Mouse (Mus musculus): Measurements from ENCODE around the gene Pim2. TPM values are rescaled to one million over a fixed set of nuclear protein-coding genes. Genes with fewer than 3 reads are reported as not detected.
A peak's percentile ranks its signal among the peaks of the same experiment; 100 is the strongest.

Pim2 gene
- polyA plus RNA-seq, 1 experiment from 2014 or later, result 13.6 TPM

DNA sequence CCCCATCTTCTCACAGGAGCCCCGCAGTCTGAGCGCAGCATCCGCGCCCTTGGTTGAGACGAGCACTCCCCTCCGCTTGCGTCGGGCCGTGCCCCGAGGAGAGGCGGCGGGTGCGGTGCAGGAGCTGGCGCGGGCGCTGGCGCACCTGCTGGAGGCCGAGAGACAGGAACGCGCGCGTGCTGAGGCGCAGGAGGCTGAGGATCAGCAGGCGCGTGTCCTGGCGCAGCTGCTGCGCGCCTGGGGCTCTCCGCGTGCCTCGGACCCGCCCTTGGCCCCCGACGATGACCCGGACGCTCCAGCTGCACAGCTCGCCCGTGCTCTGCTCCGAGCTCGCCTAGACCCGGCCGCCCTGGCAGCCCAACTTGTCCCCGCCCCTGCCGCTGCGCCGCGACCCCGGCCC, 44.0 kb downstream of the Pim2 start:
- WGBS, result 5% methylated on average over 42 of the region's 48 CpGs
- 0 out of 2 replicates have a peak, but pooled peaks have one; percentile 55 for ATAC-seq
- Histone ChIP-seq H3K4me3 (ENCODE audit: low read length) (peak overlapping the region; percentile 29), H3K9ac (ENCODE audit: low read depth, low read length) (0 out of 2 replicates have a peak overlapping the region, but pooled peaks have one; percentile 24), H3K4me2 (ENCODE audit: low read depth, low read length) (peak overlapping the region; percentile 47), H3K27me3 (replicated peaks; ENCODE audit: control insufficient read depth, insufficient read depth, low read length) (peaks cover 30% of the 10 kb centered on the region), H3K36me3 (ENCODE audit: control insufficient read depth, insufficient read depth, low read length) (no peaks in the 10 kb centered on the region), H3K4me1 (ENCODE audit: control insufficient read depth, insufficient read depth, low read length) (no peaks in the 10 kb centered on the region), H3K27ac (ENCODE audit: low read length) (no peak overlapping the region), H3K9me3 (ENCODE audit: control insufficient read depth, low read length) (no peaks in the 10 kb centered on the region)

DNA sequence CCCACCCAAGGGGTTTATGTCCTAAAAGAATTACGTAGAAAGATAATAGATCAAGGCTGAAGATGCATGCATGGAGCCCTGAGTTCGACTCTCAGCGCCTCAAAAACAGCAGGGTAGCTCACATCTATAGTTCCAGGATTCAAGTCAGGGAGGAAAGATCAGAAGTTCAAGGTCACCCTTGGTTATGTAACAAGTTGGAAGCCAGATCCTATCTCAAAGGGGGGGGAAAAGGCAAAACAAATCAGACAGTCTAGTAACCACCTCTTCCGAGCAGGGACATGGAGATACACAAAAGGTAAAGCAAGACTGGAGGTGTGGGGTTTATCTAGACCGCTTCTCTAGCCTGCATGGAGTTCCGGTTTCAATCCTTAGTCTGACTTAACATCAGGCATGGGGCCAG, 48.2 kb downstream of the Pim2 start:
- Histone ChIP-seq H3K4me1 (ENCODE audit: control insufficient read depth, insufficient read depth, low read length) (no peaks in the 10 kb centered on the region), H3K4me3 (ENCODE audit: low read length) (no peak overlapping the region), H3K27me3 (replicated peaks; ENCODE audit: control insufficient read depth, insufficient read depth, low read length) (peaks cover 36% of the 10 kb centered on the region), H3K4me2 (ENCODE audit: low read depth, low read length) (no peak overlapping the region), H3K36me3 (ENCODE audit: control insufficient read depth, insufficient read depth, low read length) (no peaks in the 10 kb centered on the region), H3K9me3 (ENCODE audit: control insufficient read depth, low read length) (no peaks in the 10 kb centered on the region), H3K9ac (ENCODE audit: low read depth, low read length) (no peak overlapping the region), H3K27ac (ENCODE audit: low read length) (no peak overlapping the region)
- WGBS, result 68% methylated on average over 6 of the region's 6 CpGs
- ATAC-seq, result no peak

DNA sequence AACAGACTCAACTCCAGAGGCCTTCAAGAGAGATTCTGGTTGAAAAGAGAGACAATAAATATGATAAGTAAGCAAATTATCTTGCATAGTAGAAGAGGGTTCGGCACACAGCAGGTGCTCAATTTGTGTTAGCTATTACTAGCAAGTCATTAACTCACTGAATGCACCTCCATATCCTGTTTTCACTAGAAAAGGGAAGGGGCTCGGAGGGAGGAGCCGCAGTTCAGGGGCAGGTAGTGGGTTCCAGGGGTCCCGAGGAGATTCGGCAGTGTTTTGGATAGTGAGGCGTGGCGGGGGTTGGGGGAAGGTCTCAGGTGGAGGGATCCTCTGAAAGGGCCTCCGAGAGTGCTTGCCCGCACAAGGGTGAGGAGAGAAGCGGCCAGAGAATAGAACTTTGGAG, 49.1 kb downstream of the Pim2 start:
- H3K9ac ChIP-seq (ENCODE audit: low read depth, low read length), result no peak overlapping the region
- H3K4me1 ChIP-seq (ENCODE audit: control insufficient read depth, insufficient read depth, low read length), result no peaks in the 10 kb centered on the region
- H3K4me2 ChIP-seq (ENCODE audit: low read depth, low read length), result no peak overlapping the region
- H3K9me3 ChIP-seq (ENCODE audit: control insufficient read depth, low read length), result no peaks in the 10 kb centered on the region
- no peak overlapping the region for H3K27ac ChIP-seq (ENCODE audit: low read length)
- H3K36me3 ChIP-seq (ENCODE audit: control insufficient read depth, insufficient read depth, low read length), result no peaks in the 10 kb centered on the region
- WGBS, result 24% methylated on average over 10 of the region's 10 CpGs
- H3K4me3 ChIP-seq (ENCODE audit: low read length), result no peak overlapping the region
- no peak for ATAC-seq
- H3K27me3 ChIP-seq (replicated peaks; ENCODE audit: control insufficient read depth, insufficient read depth, low read length), result peaks cover 30% of the 10 kb centered on the region

- Histone ChIP-seq H3K4me2 (ENCODE audit: low read depth, low read length) (no peak within 1 kb of the TSS), H3K27me3 (replicated peaks; ENCODE audit: control insufficient read depth, insufficient read depth, low read length) (peaks cover 20% of the 10 kb centered on the region), H3K9me3 (ENCODE audit: control insufficient read depth, low read length) (no peaks in the 10 kb centered on the region), H3K36me3 (ENCODE audit: control insufficient read depth, insufficient read depth, low read length) (no peaks in the 10 kb centered on the region), H3K4me3 (ENCODE audit: low read length) (no peak within 1 kb of the TSS), H3K4me1 (ENCODE audit: control insufficient read depth, insufficient read depth, low read length) (no peaks in the 10 kb centered on the region), H3K9ac (ENCODE audit: low read depth, low read length) (no peak within 1 kb of the TSS), H3K27ac (ENCODE audit: low read length) (no peak within 1 kb of the TSS)
- WGBS, result 20% methylated on average over 19 of the region's 19 CpGs
- ATAC-seq, result no peak
Observed at GRCm38 (mm10) chrX:7928270-7928790, 50.3 kb downstream of the Pim2 start, which contains the start of gene Eras. TSS of gene Eras (minus strand) at chrX:7928607.

Other genes starting within 250 kb of the Pim2 start
- gene Syp, start 239.8 kb upstream of the Pim2 start, polyA plus RNA-seq (2015; fragmentation: Nextera tagmentation; extraction: Ambion mirVana), result 6.0 and 6.2 TPM in 2 replicates
- gene Prickle3, start 221.0 kb upstream of the Pim2 start, polyA plus RNA-seq (2015; fragmentation: Nextera tagmentation; extraction: Ambion mirVana), result 7.6 TPM in 2 replicates
- gene Plp2, start 206.9 kb upstream of the Pim2 start, polyA plus RNA-seq (2015; fragmentation: Nextera tagmentation; extraction: Ambion mirVana), result 187 and 205 TPM in 2 replicates
- gene Magix, start 197.0 kb upstream of the Pim2 start, polyA plus RNA-seq (2015; fragmentation: Nextera tagmentation; extraction: Ambion mirVana), result 0.71 and 0.93 TPM in 2 replicates
- 28.0 and 29.5 TPM in 2 replicates for gene Gpkow, start 181.1 kb upstream of the Pim2 start, polyA plus RNA-seq (2015; fragmentation: Nextera tagmentation; extraction: Ambion mirVana)
- 25.8 and 26.6 TPM in 2 replicates for gene Wdr45, start 163.9 kb upstream of the Pim2 start, polyA plus RNA-seq (2015; fragmentation: Nextera tagmentation; extraction: Ambion mirVana)
- gene Gm45208, start 156.0 kb upstream of the Pim2 start, polyA plus RNA-seq (2015; fragmentation: Nextera tagmentation; extraction: Ambion mirVana), result 0.37 TPM in 1 of 2 replicates, not detected in the other
- gene Praf2, start 149.8 kb upstream of the Pim2 start, polyA plus RNA-seq (2015; fragmentation: Nextera tagmentation; extraction: Ambion mirVana), result 59.7 and 60.8 TPM in 2 replicates
- 9.2 and 12.0 TPM in 2 replicates for gene Ccdc120, start 127.4 kb upstream of the Pim2 start, polyA plus RNA-seq (2015; fragmentation: Nextera tagmentation; extraction: Ambion mirVana)
- 19.2 and 21.2 TPM in 2 replicates for gene Tfe3, start 115.7 kb upstream of the Pim2 start, polyA plus RNA-seq (2015; fragmentation: Nextera tagmentation; extraction: Ambion mirVana)
- 36.6 and 37.5 TPM in 2 replicates for gene Gripap1, start 88.5 kb upstream of the Pim2 start, polyA plus RNA-seq (2015; fragmentation: Nextera tagmentation; extraction: Ambion mirVana)
- gene Kcnd1, start 56.0 kb upstream of the Pim2 start, polyA plus RNA-seq (2015; fragmentation: Nextera tagmentation; extraction: Ambion mirVana), result 1.2 and 1.3 TPM in 2 replicates
- gene Otud5, start 36.9 kb upstream of the Pim2 start, polyA plus RNA-seq (2015; fragmentation: Nextera tagmentation; extraction: Ambion mirVana), result 25.9 and 27.7 TPM in 2 replicates
- 46.5 and 50.8 TPM in 2 replicates for gene Slc35a2, start 5.8 kb downstream of the Pim2 start, polyA plus RNA-seq (2015; fragmentation: Nextera tagmentation; extraction: Ambion mirVana)
- gene Pqbp1, start 21.0 kb downstream of the Pim2 start, polyA plus RNA-seq (2015; fragmentation: Nextera tagmentation; extraction: Ambion mirVana), result 95.3 and 101 TPM in 2 replicates
- gene Timm17b, start 21.1 kb downstream of the Pim2 start, polyA plus RNA-seq (2015; fragmentation: Nextera tagmentation; extraction: Ambion mirVana), result 132 and 141 TPM in 2 replicates
- gene Gm10491, start 29.6 kb downstream of the Pim2 start, polyA plus RNA-seq (2015; fragmentation: Nextera tagmentation; extraction: Ambion mirVana), result not detected in 2 replicates
- not detected in 2 replicates for gene Gm10490, start 31.3 kb downstream of the Pim2 start, polyA plus RNA-seq (2015; fragmentation: Nextera tagmentation; extraction: Ambion mirVana)
- gene Pcsk1n, start 41.6 kb downstream of the Pim2 start, polyA plus RNA-seq (2015; fragmentation: Nextera tagmentation; extraction: Ambion mirVana), result 10.6 and 10.7 TPM in 2 replicates
- not detected in 2 replicates for gene Eras, start 50.3 kb downstream of the Pim2 start, polyA plus RNA-seq (2015; fragmentation: Nextera tagmentation; extraction: Ambion mirVana)
- gene Hdac6, start 69.6 kb downstream of the Pim2 start, polyA plus RNA-seq (2015; fragmentation: Nextera tagmentation; extraction: Ambion mirVana), result 16.8 and 17.3 TPM in 2 replicates
- gene Gata1, start 99.8 kb downstream of the Pim2 start, polyA plus RNA-seq (2015; fragmentation: Nextera tagmentation; extraction: Ambion mirVana), result 0.93 and 2.5 TPM in 2 replicates
- 8.8 and 12.7 TPM in 2 replicates for gene Glod5, start 140.2 kb downstream of the Pim2 start, polyA plus RNA-seq (2015; fragmentation: Nextera tagmentation; extraction: Ambion mirVana)
- gene Suv39h1, start 196.5 kb downstream of the Pim2 start, polyA plus RNA-seq (2015; fragmentation: Nextera tagmentation; extraction: Ambion mirVana), result 36.7 and 43.7 TPM in 2 replicates
- gene Was, start 212.2 kb downstream of the Pim2 start, polyA plus RNA-seq (2015; fragmentation: Nextera tagmentation; extraction: Ambion mirVana), result 0.61 and 0.87 TPM in 2 replicates

Measured in intestine, embryonic 16.5 days (tissue).